Mouse (Mus musculus): ENCODE data around the gene Ddb2.

Gene Ddb2

DNA sequence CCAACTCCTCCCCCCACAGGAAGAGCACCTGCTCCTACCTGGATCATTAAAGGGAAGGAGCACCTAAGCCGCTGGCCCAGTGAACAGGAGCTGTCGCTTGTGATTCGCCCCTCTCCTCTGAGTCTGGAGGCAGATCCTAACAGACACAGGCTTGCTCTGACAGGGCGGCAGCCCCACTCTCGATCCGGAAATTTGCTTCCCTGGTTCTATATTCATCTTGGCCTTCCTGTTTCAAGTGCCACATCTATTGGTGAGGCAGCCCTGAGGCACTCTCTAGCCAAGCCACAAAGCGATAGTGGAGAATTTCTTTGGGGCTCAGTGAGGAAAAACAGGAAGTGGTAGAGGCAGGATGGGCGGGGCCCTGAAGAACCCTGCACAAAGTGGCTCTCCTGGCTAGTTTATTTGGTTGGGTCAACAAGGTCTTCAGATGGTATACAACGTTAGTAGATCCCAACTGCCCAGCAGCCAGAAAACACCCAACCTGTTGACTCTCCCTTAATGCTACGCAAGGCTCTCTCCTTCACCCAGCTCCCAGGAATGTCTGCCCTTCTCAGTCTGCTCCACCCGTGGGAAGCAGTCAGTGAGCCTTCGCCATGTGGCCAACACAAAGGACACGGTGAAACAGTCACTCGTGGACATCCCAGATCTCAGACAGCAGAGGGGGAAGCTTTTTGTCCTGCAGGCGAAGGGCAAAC lies 52.9 kb downstream of the Ddb2 start, which contains the start of gene Madd:
Gene Madd, minus strand, starts transcription at position 127 of the 695 bp plus-strand sequence.
- no peak for DNase-seq

DNA sequence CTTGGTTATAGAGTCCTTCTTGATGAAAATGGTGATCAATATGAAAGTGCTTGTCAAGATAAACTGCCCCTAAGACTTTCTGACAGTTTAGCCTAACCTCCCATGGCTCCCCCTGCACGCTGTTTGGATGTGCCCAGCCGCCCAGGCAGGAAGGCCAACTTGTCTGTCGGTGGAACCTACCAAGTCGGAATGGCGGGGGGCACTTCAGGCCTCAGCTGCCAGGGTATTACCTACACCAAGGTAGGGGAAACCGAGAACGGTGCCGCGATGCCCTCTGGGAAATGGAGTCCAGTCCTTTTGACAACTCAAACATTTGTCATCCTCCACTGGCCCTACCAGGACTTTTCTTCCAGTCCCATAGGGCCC lies 53.7 kb downstream of the Ddb2 start:
- peak; percentile 98 for DNase-seq

DNA sequence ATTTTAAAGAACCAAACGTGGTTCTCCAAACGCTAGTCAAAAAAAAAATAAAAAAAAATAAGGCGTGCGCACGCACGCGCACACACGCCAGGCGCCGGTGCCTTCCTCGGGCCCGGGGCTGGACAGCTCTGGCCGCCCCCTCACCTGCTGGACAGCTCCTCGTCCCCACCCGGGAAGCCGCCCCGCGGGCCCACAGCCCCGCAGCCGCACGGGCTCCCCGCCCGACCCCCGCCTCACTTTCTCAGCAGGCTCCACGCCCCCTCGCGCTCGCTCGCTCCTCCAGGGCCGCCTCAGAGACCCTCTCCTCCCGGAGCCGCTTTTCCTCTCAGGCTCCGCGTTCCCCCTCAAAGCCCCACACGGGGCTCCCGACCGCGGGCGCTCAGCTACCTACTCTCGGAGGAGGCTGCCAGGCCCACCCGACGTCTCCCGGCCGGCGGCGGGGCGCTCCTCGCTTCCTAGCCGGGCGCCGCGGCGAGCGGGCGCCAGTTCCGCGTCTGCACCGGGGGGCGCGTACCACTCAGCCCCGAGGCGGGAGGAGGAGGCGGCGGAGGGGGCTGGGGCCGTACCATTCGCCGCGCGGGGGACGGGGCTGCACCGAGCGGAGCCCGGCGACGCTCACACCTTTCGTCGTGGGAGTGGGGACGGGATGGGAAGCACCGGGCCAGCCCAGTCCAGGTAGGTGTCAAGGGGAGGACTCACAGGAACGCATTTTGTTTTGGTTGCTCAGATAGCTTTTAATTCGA lies 54.2 kb downstream of the Ddb2 start:
- DNase-seq, result peak; percentile 91

DNA sequence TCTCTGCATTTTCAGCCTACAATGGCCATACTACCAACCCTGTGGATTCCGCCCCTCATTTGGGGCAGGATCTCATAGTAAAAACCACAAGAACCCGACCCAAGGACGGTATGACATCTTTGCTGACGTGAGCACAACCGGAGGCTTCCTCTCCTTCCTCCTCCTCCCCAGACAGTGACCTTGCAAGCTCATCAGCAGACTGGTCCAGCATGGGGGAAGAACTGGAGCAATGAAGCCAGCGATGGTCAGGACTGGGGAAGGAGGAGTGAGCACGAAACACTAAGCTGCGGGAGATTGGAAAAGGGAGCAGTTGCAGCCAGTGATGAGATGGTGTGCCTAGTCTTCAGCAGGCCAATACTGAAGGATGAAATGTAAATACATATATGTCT lies 54.8 kb downstream of the Ddb2 start:
- peak; percentile 43 for DNase-seq

DNA sequence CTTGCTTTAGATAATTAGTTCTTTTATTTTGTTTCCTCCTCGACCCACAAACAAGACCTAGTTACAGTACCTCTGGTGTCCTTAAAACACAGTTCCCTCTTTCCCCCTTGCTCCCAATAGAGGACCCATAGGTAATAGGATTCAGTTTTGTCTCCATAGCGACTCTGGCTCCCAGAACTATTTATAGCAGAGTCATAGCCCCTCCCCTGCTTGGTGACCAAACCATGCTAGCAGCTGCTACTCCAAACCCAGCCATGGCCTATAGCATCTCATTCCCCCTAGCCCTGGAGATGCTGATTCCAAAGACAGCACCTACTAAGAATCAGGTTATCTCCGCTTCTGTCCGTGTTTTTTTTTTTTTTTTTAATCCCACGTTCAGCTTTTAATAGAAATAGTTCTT lies 56.1 kb downstream of the Ddb2 start:
- DNase-seq, result no peak

DNA sequence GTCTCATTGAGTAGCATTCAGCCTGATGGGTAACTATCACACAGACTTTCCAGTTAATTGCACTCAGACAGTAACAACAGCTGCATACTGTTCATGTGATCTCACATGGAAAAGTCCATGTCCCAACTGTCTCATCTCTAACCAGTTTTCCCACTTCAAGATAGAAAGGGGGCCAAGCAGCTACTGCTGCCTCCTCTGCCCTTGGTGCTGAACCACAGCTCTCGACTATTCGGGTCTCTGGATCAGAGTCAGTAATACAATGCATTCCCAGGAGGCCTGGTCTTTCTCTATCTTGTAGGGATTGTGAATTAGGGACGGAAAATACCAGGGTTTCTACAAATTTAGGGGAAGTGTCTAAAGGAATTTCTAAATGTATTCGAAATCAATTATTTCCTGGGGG lies 57.0 kb downstream of the Ddb2 start:
- DNase-seq, result no peak

DNA sequence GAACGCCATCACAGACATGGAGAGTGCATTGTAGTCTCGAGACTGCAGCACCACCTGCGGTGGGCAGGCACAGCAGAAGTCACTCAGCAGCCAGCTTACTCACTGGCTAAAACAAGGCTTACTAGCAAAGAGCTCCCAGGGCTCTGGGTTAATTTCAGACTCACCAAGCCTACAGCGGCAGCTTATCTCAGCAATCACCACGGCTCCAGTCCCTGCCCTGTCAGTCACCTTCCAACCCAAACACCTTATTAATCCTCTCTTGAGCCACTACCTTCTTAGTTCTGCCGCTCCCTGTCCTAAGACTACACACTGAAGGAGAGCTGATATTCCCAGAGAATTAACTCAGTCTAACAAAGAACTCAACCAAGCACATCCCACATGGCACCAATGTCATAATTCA lies 60.5 kb downstream of the Ddb2 start:
- DNase-seq, result no peak

DNA sequence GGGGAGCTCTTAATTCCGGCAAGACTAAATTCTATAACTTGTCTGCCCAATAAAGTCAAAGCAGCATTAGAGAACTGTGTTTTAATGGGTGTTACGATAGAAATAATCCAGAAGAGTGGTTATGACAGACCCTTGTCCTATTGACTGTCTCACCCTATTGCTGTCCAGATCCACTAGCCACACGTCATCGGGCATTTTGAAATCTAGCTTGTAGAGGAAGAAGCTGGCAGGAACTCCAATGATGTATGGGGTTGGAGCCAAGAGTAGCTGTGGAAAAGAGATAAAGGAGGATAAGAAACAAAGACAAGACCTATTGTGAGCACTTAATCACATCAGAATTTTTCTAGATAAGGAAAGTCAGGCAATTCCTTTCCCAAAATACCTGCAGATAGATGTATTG lies 61.3 kb downstream of the Ddb2 start:
- DNase-seq, result no peak

DNA sequence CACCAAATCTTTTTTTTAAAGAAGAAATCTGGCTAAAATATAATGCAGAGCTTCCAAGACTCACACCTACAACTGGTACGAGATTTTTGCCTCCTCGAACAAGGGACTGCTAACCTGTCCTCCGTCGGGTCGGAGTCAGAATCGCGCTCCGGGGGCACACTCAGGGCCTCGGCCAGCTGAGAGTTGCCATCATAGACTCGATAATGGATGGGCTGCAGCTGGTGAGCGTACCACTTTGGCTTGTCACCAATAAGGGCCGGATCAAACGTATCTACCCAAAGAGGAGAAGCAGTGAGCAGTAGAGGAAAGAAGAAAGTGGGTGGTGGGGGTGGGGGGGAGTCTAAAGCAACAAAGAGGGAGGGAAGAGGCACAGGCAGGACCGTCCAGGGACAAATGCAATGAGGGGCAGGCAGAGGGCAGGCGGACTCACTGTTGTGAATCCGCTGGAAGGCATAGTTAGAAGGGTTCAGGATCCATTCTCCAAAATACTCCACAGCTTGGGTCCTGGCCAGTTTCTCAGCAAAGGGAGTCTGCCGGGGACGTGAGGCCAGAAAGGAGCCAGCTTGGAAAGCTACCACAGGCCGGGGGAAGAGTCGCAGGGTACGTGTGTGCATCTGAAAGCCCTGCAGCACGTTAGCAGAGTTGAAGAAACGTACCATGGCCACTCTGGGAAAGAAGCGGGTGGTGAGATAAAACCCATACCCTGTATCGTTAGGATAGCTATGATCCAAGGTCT lies 67.0 kb downstream of the Ddb2 start:
- DNase-seq, result no peak

DNA sequence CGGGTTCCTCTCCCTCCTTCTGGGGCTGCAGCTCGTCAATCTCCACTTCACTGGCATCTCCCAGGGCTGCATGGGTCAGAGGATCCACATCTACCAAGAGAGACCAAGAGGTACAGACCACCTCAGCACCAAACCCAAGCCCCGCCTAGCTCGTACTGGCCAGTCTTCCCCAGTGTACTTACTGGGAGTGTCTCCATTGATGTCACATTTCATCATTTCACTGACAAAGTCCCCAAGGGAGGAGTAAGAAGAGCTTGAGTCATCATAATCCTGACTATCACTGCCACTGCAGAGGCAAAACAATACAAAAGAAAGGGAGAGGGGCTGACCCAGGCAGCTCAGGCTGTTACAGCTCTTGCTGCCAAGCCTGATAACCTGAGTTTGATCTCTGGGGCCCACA lies 69.2 kb downstream of the Ddb2 start:
- DNase-seq, result no peak

DNA sequence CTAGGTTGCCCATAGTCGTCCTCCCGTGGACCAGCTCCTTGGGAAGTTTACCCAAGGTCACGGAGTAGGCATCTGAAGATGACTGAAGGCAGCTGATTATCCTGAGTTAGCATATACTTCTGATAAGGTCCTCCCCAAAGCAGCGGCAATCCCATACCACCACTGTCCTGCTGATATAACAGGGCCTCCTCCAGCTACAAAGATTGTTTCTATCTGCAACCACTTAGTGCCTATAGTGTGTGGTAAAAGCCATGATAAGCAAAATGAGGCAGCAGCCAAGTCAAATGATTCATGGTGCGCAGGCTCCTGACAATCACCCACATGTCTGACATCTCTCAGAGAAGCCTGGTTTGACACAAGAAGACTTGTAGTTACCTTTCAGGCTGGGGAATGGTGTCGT lies 71.8 kb downstream of the Ddb2 start:
- no peak for DNase-seq

DNA sequence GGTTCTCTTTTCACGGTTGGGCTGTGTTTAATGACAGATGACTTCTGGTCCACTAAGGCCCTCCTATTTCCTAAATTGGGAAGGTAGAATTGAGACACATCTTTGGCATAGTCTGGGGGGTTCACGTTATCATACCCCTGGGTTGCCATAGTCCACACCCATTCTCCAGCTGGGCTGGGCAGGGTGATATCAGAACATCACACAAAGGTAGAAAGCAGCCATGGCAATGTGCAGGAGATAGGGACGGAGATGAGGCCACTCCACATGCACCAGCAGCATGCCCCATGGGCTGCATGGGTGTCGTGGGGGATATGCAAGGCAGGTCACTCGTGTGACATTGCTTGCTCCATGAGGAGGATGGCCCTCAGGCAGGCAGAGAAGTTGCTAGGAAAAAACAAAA lies 73.2 kb downstream of the Ddb2 start:
- DNase-seq, result no peak

DNA sequence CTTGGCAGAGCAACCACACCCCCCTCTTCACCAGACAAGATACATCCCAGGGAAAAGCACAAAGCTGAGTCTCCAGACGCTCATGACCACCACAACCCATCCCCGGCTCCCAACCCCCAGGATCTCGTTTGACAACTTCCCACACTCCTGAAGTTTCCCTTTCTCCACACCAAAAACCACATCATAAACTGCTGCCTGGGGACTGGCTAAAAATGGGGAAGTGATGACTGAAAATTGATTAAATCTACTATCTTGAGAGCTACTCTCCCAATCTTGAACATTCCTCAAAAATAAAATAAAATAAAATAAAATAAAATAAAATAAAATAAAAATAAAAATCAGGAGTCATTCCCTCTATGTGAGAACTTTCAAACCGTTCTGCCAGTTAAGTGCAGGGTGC lies 73.8 kb downstream of the Ddb2 start:
- no peak for DNase-seq
